Mouse (Mus musculus): ENCODE measurements around the gene Fbxl18. TPM values are rescaled to one million over a fixed set of nuclear protein-coding genes. Genes with fewer than 3 reads are reported as not detected.

Gene Fbxl18
- 16.7 and 17.8 TPM in 2 replicates for polyA plus RNA-seq (2015; fragmentation: Nextera tagmentation; extraction: Ambion mirVana)

- ATAC-seq (replicated peaks; ENCODE audit: low FRiP score) = peak; percentile 94
- Histone ChIP-seq H3K36me3 (peaks cover 21% of the 10 kb centered on the region), H3K4me1 (peaks cover 24% of the 10 kb centered on the region), H3K9me3 (replicated peaks) (no peaks in the 10 kb centered on the region), H3K4me2 (peak within 1 kb of the TSS; percentile 90), H3K27ac (peak within 1 kb of the TSS; percentile 78), H3K27me3 (no peaks in the 10 kb centered on the region), H3K4me3 (replicated peaks) (peak within 1 kb of the TSS; percentile 83), H3K9ac (peak within 1 kb of the TSS; percentile 79)
- under 1% methylated on average over 40 of the region's 40 CpGs for WGBS
Observed at GRCm38 (mm10) chr5:142894918-142895613, at the start of gene Fbxl18. Gene Fbxl18, minus strand, starts transcription at chr5:142895421.

GRCm38 (mm10) chr5:142940393-142940792, 45.2 kb upstream of the Fbxl18 start:
- Histone ChIP-seq H3K36me3 (no peaks in the 10 kb centered on the region), H3K4me1 (peaks cover 18% of the 10 kb centered on the region), H3K9ac (no peak overlapping the region), H3K9me3 (replicated peaks) (no peaks in the 10 kb centered on the region), H3K27me3 (no peaks in the 10 kb centered on the region), H3K4me2 (no peak overlapping the region), H3K27ac (no peak overlapping the region), H3K4me3 (replicated peaks) (no peak overlapping the region)
- 68% methylated on average over 2 of the region's 2 CpGs for WGBS
- no peak for ATAC-seq (replicated peaks; ENCODE audit: low FRiP score)

GRCm38 (mm10) chr5:142937956-142938727, 42.9 kb upstream of the Fbxl18 start:
- no peak for ATAC-seq (replicated peaks; ENCODE audit: low FRiP score)
- Histone ChIP-seq H3K4me2 (peak overlapping the region; percentile 36), H3K27ac (no peak overlapping the region), H3K36me3 (no peaks in the 10 kb centered on the region), H3K4me3 (replicated peaks) (no peak overlapping the region), H3K4me1 (peaks cover 13% of the 10 kb centered on the region), H3K27me3 (no peaks in the 10 kb centered on the region), H3K9me3 (replicated peaks) (no peaks in the 10 kb centered on the region), H3K9ac (peak overlapping the region; percentile 23; the same call in 1 of the 2 replicates)
- 33% methylated on average over 19 of the region's 19 CpGs for WGBS

- Histone ChIP-seq H3K36me3 (no peaks in the 10 kb centered on the region), H3K9ac (no peak overlapping the region), H3K27me3 (no peaks in the 10 kb centered on the region), H3K4me1 (peaks cover 18% of the 10 kb centered on the region), H3K4me2 (peak overlapping the region; percentile 50), H3K9me3 (replicated peaks) (no peaks in the 10 kb centered on the region), H3K4me3 (replicated peaks) (peak overlapping the region; percentile 17), H3K27ac (peak overlapping the region; percentile 14; the same call in 1 of the 2 replicates)
- 3% methylated on average over 17 of the region's 17 CpGs for WGBS
- ATAC-seq (replicated peaks; ENCODE audit: low FRiP score) = peak; percentile 34
Observed at GRCm38 (mm10) chr5:142936336-142936719, 41.1 kb upstream of the Fbxl18 start.

- 15% methylated on average over 13 of the region's 13 CpGs for WGBS
- Histone ChIP-seq H3K4me3 (replicated peaks) (peak overlapping the region; percentile 17), H3K27me3 (no peaks in the 10 kb centered on the region), H3K9ac (no peak overlapping the region), H3K27ac (peak overlapping the region; percentile 14; the same call in 1 of the 2 replicates), H3K4me1 (peaks cover 20% of the 10 kb centered on the region), H3K9me3 (replicated peaks) (no peaks in the 10 kb centered on the region), H3K36me3 (no peaks in the 10 kb centered on the region), H3K4me2 (peak overlapping the region; percentile 50)
- peak; percentile 74 for ATAC-seq (replicated peaks; ENCODE audit: low FRiP score)
Observed at GRCm38 (mm10) chr5:142935642-142936335, 40.6 kb upstream of the Fbxl18 start.

GRCm38 (mm10) chr5:142932731-142933130, 37.5 kb upstream of the Fbxl18 start:
- ATAC-seq (replicated peaks; ENCODE audit: low FRiP score) = no peak
- Histone ChIP-seq H3K27me3 (no peaks in the 10 kb centered on the region), H3K4me3 (replicated peaks) (no peak overlapping the region), H3K27ac (no peak overlapping the region), H3K9ac (no peak overlapping the region), H3K9me3 (replicated peaks) (no peaks in the 10 kb centered on the region), H3K36me3 (no peaks in the 10 kb centered on the region), H3K4me1 (peaks cover 27% of the 10 kb centered on the region), H3K4me2 (no peak overlapping the region)
- 80% methylated on average over 8 of the region's 8 CpGs for WGBS

GRCm38 (mm10) chr5:142932084-142932685, 37.0 kb upstream of the Fbxl18 start:
- Histone ChIP-seq H3K4me2 (no peak overlapping the region), H3K27ac (peak overlapping the region; percentile 20; the same call in 1 of the 2 replicates), H3K9ac (no peak overlapping the region)

GRCm38 (mm10) chr5:142931241-142931745, 36.1 kb upstream of the Fbxl18 start:
- Histone ChIP-seq H3K27me3 (no peaks in the 10 kb centered on the region), H3K4me1 (peaks cover 41% of the 10 kb centered on the region), H3K36me3 (no peaks in the 10 kb centered on the region), H3K9me3 (replicated peaks) (no peaks in the 10 kb centered on the region), H3K27ac (0 out of 2 replicates have a peak overlapping the region, but pooled peaks have one; percentile 20), H3K9ac (no peak overlapping the region), H3K4me2 (no peak overlapping the region), H3K4me3 (replicated peaks) (no peak overlapping the region)
- WGBS = 88% methylated on average over 9 of the region's 9 CpGs
- no peak for ATAC-seq (replicated peaks; ENCODE audit: low FRiP score)

More at GRCm38 (mm10) chr5:142932084-142932685, 37.0 kb upstream of the Fbxl18 start:
- Histone ChIP-seq H3K36me3 (no peaks in the 10 kb centered on the region), H3K9me3 (replicated peaks) (no peaks in the 10 kb centered on the region), H3K4me1 (peaks cover 32% of the 10 kb centered on the region), H3K4me3 (replicated peaks) (no peak overlapping the region), H3K27me3 (no peaks in the 10 kb centered on the region)
- ATAC-seq (replicated peaks; ENCODE audit: low FRiP score) = peak; percentile 24; the same call in 1 of the 2 replicates
- 21% methylated on average over 9 of the region's 9 CpGs for WGBS

- Histone ChIP-seq H3K36me3 (no peaks in the 10 kb centered on the region), H3K27me3 (no peaks in the 10 kb centered on the region), H3K4me2 (peak overlapping the region; percentile 78), H3K27ac (peak overlapping the region; percentile 87), H3K4me1 (peaks cover 44% of the 10 kb centered on the region), H3K4me3 (replicated peaks) (peak overlapping the region; percentile 50), H3K9ac (peak overlapping the region; percentile 56), H3K9me3 (replicated peaks) (no peaks in the 10 kb centered on the region)
- ATAC-seq (replicated peaks; ENCODE audit: low FRiP score) = no peak
- 13% methylated on average over 4 of the region's 4 CpGs for WGBS
Observed at GRCm38 (mm10) chr5:142929400-142929752, 34.2 kb upstream of the Fbxl18 start.

GRCm38 (mm10) chr5:142928749-142929399, 33.7 kb upstream of the Fbxl18 start:
- Histone ChIP-seq H3K4me2 (peak overlapping the region; percentile 78), H3K4me3 (replicated peaks) (peak overlapping the region; percentile 50), H3K27me3 (no peaks in the 10 kb centered on the region), H3K9ac (peak overlapping the region; percentile 56), H3K4me1 (peaks cover 47% of the 10 kb centered on the region), H3K9me3 (replicated peaks) (no peaks in the 10 kb centered on the region), H3K27ac (peak overlapping the region; percentile 87), H3K36me3 (no peaks in the 10 kb centered on the region)
- WGBS = 4% methylated on average over 35 of the region's 35 CpGs
- ATAC-seq (replicated peaks; ENCODE audit: low FRiP score) = peak; percentile 37

GRCm38 (mm10) chr5:142927341-142927930, 32.2 kb upstream of the Fbxl18 start:
- H3K4me3 ChIP-seq (replicated peaks) = no peak overlapping the region
- peak overlapping the region; percentile 84 for H3K27ac ChIP-seq
- H3K27me3 ChIP-seq = no peaks in the 10 kb centered on the region
- H3K9ac ChIP-seq = no peak overlapping the region
- H3K9me3 ChIP-seq (replicated peaks) = no peaks in the 10 kb centered on the region
- H3K4me1 ChIP-seq = peaks cover 45% of the 10 kb centered on the region
- no peak overlapping the region for H3K4me2 ChIP-seq
- WGBS = 93% methylated on average over 12 of the region's 12 CpGs
- no peaks in the 10 kb centered on the region for H3K36me3 ChIP-seq
- ATAC-seq (replicated peaks; ENCODE audit: low FRiP score) = no peak

Data from kidney, embryonic 15.5 days (tissue).